Mouse (Mus musculus) left cerebral cortex, postnatal 36 days (tissue): ENCODE results near the gene Lef1. TPM values are rescaled to one million over a fixed set of nuclear protein-coding genes. Genes with fewer than 3 reads are reported as not detected.

Experiments
- DNase-seq, 2 experiments: peaks; one replicate each; pipeline ENCODE4 v3.0.0; 2021 to 2022; ENCODE audit warnings: low spot score in 2 of 2, mixed read lengths in 1 of 2
- intact Hi-C: fragments of 180-260 bp; cut with DNase I; formaldehyde crosslinking; loops from one replicate; pipeline ENCODE4 v1.15.1; 2025
- total RNA-seq, 2 experiments: library from RNA; stranded (reverse); gene quantifications; 2 replicates each; pipeline ENCODE4 v1.2.3; 2021

Gene Lef1
- total RNA-seq, 2 experiments from 2014 or later, result 5.6 to 8.1 TPM

DNA sequence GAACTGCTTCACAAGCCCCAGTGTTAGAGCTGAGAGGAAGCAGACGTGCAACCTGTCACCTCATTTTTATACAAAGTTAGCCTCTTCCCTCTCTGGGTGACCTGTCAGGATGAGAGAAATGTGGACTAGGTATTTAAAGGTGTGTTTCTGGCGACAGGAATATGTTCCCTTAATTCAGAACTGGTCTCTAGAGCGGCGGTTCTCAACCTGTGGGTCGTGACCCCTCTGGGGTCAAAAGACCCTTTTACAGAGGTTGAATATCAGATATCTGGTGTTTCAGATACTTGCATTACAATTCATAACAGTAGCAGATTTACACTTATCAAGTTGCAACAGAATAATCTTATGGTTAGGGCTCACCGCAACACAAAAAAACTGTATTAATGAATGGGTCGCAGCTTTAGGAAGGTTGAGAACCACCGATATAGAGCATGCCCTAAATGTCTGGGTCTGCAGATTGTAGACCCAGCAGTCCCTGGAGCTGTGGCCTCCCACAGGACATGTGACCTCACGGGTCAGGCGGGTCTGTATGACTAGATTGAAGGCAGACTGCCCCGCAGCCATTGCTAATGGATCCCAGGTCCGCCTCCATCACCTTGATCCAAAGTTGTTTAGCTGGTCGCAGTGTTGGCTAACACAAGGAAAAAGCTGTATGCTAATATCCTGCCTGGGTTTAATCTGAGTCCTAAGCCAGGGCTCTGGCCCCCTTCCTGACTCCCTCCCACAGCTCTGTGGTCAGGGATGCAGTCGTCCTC is 108.5 kb downstream of the Lef1 start:
- no peak for DNase-seq
- intact Hi-C loops, result no loop called here

DNA sequence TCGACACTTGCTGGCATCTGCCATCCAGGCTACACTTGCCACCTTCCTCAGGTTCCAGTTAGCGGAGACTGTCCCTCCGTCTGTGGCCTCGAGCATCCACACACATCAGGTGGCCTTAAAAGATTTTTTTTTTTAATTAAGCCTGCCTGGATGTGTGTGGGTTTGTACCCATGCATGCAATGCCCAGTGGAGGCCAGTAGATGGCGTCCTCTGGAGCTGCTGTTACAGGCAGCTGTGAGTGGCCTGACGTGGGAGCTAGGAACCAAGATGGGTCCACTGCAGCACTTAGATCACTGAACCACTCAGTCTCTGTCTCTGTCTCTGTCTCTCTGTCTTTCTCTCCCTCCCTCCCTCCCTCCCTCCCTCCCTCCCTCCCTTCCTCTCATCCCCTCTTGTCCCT is 117.8 kb downstream of the Lef1 start:
- DNase-seq, result no peak
- intact Hi-C loops, result no loop called here

DNA sequence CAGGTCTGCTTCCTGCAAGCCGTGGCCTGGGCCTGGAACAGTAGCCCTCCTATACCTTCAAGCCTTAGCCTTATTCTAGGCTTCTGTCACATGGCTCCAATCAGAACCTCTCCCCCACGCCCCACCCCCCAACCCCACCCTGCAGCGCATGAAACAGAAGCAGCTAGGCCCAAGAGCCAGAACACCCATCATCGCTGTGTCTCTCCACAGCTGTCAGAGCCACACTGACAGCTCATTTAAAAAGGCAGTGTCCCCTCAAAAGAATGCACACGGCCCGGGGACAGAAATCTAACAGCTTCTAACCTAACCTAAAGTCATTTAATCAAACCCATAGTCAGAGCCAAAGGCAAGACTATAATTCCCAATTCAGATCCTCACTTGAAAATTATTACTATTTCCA is 126.8 kb downstream of the Lef1 start:
- intact Hi-C loops, result loop anchor here (1.0 to 10.0 kb wide), 2 partner anchors 419 to 472 kb away; no protein-coding TSS in a partner anchor
- no peak for DNase-seq

DNA sequence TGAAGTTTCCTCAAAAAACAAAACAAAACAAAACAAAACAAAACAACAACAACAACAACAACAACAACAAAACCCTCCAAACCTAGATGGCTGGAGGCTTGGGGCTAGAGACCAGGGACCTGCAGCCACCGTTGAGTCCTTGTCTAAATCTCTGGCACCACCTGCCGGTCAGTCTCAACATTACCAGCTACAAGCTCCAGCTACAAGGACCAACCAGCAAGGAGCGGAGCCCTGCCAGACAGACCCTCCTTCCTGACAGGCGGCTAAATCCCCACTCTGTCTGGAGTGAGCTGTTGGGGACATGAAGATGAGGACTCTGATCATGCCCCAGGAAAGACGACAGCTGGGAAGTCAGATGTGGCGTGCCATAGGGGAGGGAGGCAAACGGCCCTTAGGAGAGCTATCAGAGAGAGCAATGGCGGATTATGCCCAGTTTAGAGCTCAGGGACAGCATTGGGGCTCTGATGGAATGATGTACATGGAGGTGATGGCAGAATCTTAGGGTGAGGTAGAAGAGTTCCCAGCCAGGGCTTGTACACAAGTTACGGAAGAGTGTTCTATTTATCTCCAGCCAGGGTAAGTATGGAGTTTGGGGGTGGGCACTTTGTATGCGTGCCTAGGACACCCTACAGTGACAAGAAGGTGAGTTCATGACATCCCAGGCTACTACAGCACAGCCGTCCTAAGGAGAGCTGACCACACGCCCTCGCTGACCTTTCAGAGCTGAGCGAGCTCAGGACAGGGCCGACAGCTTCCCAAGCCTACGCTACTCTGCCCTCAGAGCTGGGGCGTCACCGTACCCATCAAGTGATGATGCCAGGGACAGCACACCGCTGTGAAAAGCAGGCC is 127.7 kb downstream of the Lef1 start:
- intact Hi-C loops, result loop anchor here (1.0 to 10.0 kb wide), 2 partner anchors 420 to 473 kb away; no protein-coding TSS in a partner anchor
- peak; percentile 54 to 67 for DNase-seq

DNA sequence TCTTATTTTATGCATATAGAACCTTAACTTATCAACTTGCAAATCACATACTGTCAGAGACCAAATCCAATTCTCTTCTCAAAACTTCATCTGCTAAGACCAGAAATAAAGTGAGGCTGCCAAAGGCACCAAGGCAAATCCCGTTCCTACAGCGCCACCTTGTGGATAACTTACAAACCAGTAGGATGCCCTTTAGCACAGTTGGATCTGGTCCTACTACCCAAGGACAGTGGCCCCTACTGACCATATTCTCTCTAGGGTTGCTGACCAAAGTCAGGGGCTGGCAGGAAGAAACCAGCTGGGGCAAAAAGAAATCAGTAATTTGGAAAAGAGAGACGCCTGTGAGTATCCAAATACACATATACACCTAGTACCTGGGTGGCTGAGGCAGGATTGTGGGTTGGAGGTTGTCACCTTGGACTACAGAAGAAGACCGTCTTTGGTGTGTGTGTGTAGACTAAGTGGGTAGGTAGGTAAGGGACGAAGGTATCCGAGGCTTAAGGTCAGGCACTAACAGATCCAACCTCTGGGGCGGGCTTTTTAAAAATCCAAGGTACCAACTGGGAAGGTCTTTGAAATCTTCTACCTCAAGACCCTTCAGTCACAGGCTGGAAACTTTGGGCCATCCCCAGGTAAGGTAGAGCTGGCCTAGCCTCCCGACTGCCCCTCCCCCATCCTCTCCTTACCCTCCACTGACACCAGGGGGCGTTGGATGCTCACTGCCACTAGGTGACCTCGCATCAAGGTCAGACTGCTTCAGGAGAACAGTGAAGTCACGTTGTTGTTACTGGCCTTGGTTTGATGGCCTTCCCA is 135.7 kb downstream of the Lef1 start:
- intact Hi-C loops, result loop anchor here (1.0 kb wide), 1 partner anchor 531 kb away; no protein-coding TSS in a partner anchor
- DNase-seq, result peak; percentile 20 to 38

DNA sequence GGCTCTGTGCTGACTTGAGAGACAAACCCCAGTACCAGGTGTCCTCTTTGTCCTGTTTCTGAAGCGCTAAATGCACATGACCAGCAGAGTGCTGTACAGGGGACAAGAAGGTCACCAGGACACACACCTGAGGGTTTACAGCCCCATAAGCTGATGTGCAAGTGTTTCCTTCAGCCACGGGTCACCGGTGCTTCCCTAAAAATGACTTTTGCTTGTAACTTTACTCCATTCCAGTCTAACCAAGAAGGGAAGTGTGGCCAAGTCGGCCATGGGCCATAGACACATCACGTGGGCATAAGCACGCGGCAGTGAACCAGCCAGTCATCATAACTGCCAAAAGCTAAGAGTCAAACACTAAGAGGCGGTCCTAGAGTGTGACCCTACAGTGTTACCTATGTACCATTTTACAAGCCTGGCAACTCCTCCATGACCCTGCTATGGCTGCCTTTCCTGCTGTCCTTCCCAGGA is 136.3 kb downstream of the Lef1 start:
- intact Hi-C loops, result no loop called here
- no peak for DNase-seq

DNA sequence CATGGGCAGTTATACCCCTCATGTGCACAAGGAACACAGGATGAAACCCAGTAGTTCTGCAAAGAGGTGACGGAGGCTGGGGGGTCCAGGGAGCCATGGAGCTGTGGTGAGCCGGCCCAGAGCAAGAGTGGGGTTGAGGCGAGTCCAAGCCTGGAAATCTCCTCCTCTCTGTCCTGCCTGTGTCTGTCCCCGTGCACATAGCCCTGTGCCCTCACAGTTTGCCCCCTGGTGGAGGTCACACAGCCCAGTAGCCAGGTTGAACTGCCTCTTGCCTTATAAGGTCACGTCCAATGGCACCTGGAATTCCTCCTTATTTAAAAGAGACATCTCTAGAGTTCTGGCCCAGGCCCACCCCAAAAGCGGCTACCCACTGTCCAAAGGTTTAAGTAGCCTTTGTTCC is 137.2 kb downstream of the Lef1 start:
- DNase-seq, result no peak
- intact Hi-C loops, result no loop called here

DNA sequence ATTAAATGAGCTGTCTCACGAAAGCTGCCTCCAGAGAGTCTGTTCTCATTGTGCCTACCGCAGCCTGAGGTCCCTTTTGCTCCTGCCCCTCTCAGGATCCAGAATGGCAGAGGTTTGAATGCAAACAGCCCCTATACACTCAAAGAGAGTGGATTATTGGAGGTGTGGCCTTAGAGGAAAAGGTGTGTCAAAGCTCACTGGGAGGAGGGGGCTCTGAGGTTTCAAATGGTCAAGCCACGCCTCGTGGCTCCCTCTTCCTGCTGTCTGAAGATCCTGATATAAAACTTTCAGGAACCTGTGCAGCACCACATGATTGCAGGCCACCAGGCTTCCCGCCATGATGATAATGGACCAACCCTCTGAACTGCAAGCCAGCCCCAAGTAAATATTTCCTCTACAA is 137.6 kb downstream of the Lef1 start:
- intact Hi-C loops, result no loop called here
- DNase-seq, result no peak

DNA sequence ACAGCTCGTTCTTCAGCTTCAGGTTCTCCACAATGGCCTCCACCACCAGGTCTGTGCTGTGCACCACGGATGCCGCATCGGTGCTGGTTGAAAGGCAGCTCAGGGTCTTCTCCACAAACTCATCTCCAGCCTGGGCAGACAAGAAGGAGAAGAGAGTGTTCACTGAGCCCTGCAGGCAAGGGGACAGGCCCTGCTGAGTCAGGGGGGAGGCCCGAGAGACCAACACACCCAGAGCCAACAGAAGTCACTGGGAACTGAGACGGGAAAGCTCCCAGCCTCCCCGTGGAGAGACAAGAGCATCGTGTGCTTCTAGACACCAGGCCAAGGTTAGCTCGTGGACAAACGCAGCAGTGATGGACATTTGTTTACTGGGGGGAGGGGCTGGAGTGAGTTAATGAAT is 138.2 kb downstream of the Lef1 start:
- intact Hi-C loops, result no loop called here
- DNase-seq, result no peak

DNA sequence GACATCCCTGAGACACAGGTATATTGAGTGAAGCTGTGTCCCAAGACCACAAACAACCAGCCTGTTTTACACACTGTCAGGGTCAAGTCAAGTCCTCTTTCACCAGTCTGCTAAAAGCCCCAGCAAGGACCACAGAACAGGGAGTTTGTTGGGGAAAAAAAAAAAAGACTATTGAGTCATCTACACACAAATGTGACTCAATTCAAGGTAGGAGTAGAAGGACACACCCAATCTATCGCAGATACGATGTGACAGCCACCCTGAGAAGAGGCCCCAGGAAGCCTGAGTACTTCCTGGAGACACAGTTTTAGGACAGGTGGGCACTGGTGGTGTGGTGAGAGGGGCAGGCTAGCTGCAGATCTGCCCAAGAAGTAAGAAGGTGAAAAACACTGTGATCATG is 140.0 kb downstream of the Lef1 start:
- DNase-seq, result no peak
- intact Hi-C loops, result no loop called here

DNA sequence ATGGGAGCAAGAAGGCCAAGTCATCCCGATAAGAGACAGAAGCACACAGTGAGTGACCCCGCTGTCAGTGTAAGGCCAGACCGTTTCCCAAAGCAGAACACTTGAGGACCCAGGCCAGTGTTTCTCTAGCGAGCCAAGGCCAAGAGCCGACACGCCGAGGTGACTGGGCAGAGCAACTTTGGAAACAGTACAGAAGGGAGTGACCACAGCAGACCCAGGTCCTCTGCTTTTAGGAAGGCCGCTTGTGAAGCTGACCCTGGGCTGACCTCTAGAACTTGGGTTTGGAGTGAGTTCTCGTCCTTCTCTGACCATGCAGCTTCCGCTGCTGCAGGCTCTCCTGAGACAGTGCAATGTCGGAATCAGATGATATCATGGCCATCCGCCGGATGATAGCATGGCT is 140.7 kb downstream of the Lef1 start:
- no peak for DNase-seq
- intact Hi-C loops, result no loop called here

DNA sequence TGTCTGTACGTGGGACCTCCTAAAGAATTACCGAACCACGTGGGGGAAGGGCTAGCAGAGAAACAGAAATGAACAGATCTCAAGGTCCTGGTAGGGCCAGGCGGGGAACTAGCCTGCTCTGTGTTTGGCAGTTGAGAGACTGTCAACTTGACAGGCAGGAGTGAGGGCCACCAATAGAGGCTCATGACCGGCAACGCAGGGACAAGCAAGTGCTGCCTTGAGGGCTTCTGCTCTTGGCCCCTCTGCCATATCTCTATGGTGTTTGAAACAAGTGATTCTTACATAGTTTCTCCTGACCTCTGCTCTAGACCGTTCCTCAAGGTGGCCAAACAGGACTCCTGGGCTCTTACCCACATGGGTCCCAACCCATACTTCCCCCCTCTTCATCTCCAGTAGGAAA is 141.3 kb downstream of the Lef1 start:
- DNase-seq, result no peak
- intact Hi-C loops, result no loop called here

DNA sequence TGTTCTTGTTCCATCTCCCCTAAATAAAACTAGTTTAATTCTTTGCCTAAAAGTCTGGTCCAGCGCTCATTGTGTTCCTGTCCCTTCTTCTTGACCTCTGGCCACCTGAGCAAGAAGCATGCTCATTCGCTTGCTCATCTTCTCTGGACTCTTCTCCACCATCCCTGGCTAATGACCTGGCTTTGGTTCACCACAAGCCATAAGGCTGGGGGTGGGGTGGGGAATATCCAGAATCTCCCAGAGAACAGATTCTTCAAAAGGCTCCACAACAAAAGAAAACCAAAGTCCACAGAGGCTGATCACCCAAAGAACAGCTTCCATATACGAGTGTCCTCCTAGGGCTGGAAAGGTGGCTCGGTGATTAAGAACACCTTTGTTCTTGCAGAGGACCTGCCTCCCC is 144.7 kb downstream of the Lef1 start:
- no peak for DNase-seq
- intact Hi-C loops, result no loop called here

DNA sequence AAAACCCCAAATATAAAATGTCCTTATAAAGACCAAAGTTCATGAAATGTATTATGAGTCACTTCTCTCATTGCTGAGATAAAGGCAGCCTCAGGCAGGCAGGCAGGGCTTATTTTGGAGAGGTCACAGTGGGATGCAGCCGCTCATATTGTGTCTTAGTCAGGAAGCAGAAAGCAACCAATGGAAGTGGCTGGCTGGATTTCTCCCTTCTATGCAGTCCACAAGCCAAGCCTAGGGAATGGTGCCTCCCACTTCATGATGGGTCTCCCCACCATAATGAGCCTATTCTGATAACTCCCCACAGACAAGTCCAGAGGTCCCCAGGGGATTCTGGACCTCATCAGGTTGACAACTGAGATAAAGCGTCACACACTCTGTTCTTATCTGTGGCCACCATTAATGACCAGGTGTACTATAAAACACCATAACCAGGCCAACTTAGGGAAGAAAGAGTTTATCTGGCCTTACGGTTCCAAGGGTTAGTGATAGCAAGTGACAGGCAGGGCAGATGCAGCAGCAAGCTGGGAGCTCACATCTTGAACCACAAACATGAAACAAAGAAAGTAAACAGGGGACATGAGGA is 145.2 kb downstream of the Lef1 start:
- DNase-seq, result no peak
- intact Hi-C loops, result no loop called here

DNA sequence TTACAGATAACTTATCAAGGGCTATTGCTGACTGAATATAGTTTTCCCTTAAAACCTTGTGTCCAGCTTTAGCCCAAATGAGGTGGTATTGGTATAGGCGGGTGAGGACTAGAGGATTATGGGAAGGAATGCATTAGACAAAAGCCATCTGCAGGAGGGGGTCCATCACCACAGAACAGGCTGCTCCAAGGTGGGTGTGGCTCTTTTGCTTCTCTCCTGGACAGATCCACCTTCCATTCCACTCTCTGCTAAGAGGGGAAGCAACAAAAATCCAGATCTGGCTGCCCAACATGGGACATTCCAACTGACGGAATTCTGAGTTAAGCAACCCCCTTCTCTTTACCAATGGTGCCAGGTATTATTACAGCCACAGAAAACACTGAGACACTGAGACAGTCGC is 148.7 kb downstream of the Lef1 start:
- intact Hi-C loops, result no loop called here
- DNase-seq, result no peak

DNA sequence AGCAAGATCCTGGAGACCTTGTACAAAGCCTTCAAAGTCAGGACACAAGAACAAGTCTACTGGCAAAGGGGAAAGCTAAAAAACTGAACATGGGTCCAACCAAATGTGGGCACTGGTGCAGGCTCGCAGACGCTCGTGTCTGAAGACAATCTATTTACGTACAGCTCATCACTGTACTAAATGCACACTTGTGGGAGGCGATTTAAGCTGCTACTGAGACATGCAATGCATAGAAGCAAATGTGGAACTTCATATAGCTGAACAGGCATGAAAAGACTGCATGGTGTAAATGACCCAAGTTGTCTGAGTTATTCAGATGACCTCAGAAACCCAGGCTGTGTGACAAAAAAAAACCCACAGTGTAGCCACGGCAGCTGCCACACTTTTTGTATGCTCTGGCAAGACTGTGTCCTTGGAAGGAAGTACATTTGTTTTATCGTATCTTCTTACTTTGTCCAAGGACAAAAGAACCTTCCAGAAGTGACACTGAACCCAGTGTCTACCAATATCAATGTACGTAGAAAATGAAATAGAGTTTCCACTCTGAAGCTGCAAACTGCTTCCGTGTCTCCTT is 149.2 kb downstream of the Lef1 start:
- intact Hi-C loops, result no loop called here

DNA sequence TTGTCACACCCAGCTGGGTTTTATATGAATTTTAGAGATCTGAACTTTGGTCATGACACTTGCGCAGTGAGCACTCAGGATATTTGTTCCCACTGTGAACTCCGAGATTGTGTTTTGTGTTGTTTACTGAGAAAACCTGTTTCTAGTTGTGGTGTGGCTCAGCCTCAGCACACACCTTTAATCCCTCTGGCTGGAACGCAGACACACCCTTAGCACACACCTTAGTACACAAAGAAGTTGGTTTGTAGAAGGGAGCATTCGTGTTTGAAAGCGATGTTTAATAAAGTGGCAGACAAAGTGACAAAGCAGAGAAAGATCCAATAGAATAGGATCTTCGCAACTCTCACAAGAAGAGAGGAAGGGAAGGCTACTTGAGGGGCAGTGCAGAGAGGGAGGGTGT is 150.1 kb downstream of the Lef1 start:
- DNase-seq, result no peak
- intact Hi-C loops, result no loop called here

More for the DNA sequence above, 149.2 kb downstream of the Lef1 start:
- DNase-seq, result no peak

DNA sequence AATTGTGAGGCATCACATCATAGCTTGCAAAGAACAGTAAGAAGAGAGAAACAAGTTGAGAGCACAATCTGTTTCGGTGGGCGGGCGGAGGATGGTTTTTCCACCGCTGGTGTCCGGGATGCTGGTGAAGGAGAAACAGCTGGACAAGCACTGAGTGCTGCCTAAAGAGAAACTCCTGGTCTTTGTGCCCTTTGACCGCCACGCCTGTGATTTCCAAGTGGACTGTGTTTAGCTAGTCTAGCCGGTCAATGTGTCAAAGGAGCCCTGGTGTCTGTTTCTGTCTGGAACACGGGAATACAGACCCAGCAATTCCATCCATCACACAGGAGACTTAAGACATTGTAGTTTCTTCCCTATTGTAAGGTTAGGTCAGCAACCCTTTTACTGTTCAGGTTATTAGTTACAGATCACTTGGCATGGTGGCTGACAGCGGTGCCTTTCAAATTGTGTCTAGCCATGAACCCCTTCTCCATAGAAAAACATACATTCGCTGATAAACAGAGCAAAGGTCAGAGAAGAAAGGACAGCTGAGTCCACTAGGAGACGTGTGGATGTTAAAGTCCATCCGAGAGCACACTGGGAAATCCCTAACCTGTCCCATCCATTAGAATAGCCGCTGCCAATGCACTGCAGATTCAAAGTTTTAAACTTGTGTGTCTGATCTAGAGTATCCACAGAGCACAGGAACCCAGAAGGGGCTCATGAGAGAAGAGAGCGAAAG is 153.7 kb downstream of the Lef1 start:
- intact Hi-C loops, result no loop called here

DNA sequence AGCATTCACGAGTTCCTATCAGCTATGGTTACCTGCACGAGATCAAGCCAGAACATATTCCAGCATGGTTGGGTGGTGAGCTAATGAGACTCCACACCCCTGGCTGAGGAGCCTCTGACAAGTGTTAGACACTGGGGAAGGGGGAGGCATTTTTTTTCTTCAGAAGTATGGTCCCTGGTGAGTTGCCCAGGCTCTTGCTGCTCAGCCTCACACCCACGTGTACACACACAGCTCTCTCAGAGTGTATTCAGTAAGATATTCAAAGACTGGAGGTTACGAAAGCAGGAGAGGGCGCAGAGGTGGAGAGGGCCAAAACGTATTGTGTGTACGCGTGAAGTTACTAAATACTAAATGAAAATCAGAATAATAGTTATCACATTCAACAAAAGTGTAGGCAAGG is 155.2 kb downstream of the Lef1 start:
- no peak for DNase-seq
- intact Hi-C loops, result no loop called here

More for the DNA sequence above, 153.7 kb downstream of the Lef1 start:
- DNase-seq, result no peak
